Mouse (Mus musculus) kidney, adult 8-10 months (tissue): ENCODE measurements around the gene Kcnn3.

Experiments
- DNase-seq, 2 experiments: peaks; one replicate each; pipeline ENCODE4 v3.0.0; 2022

Gene Kcnn3

DNA sequence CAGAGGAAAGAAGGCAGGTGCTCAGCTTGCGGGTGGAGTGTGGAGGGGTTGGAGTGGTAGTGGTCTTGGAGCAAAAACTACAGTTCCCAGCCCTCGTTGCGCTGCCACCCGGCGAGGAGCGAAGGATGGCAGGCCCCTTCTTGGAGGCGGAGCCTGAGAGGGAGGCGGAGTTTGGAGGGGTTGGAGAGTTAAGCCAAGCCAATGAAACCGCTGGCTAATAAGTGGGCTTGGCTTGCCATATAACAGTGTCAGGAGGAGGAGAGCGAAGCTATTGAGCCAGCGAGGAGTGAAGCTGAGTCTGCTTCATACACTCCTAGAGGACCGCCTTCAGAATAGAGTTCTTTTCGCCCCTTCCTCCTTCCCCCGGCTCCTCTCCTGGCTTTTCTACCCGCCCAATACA is at the start of gene Kcnn3:
TSS of gene Kcnn3 (plus strand) at position 271 of the 400 bp plus-strand sequence.
- peak; percentile 81 to 86 for DNase-seq

DNA sequence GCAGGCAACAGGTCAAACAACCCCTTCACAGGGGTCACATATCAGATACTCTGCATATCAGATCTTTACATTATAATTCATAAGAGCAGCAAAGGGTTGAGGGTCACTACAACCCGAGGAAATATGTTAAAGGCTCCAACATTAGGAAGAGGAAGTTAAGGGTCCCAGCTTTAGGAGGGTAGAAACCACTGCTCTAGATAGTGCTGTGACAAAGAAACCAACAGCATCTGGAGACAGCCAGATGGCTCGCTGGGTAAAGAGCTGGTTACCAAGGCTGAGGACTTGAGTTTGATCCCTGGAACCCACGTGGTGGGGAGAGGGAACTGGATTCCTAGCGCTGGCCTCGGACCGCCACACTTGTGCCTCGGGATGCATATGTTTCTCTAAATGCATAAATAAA is 47.7 kb upstream of the Kcnn3 start:
- no peak for DNase-seq

DNA sequence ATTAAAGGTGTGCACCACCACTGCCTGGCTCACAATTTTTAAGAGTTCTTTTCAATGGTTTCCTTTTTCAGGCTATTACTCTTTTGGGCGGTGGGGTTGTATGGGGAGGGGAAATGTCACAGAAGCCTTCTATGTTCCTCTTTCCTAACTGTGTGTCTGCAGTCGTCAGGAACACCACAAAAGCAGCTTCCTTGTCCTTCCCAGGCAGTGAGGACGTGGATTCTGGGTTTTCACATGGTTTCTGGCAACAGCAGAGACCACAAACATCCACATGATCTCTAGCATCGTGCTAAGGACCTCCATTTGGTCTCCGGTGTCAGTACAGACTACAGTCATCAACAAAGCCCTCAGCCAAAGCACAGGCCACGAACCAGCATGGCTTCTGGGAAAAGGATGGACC is 46.1 kb upstream of the Kcnn3 start:
- DNase-seq = no peak

DNA sequence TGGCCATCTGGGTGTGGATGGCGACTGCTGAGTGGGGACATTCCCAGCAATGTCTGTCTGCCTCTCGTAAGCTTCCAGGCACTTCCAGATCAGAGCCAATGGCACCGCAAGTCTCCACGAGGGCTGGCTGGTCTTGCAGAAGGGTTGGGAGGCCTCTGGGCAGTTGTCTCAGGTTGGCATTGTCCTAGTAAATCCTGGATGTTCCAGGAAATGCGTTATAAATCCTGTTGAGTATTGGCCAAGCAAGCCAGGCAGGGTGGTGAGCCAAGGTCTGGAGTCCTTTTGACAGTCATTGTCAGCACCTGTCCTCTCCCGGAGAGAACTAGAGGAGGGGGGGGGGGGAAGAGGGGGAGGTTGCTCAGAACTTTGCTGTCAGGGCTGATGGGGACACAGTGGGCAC is 40.9 kb upstream of the Kcnn3 start:
- no peak for DNase-seq

GRCm38 (mm10) chr3:89481488-89481887 is 38.5 kb upstream of the Kcnn3 start:
- DNase-seq = no peak

GRCm38 (mm10) chr3:89482249-89482648 is 37.7 kb upstream of the Kcnn3 start:
- no peak for DNase-seq

DNA sequence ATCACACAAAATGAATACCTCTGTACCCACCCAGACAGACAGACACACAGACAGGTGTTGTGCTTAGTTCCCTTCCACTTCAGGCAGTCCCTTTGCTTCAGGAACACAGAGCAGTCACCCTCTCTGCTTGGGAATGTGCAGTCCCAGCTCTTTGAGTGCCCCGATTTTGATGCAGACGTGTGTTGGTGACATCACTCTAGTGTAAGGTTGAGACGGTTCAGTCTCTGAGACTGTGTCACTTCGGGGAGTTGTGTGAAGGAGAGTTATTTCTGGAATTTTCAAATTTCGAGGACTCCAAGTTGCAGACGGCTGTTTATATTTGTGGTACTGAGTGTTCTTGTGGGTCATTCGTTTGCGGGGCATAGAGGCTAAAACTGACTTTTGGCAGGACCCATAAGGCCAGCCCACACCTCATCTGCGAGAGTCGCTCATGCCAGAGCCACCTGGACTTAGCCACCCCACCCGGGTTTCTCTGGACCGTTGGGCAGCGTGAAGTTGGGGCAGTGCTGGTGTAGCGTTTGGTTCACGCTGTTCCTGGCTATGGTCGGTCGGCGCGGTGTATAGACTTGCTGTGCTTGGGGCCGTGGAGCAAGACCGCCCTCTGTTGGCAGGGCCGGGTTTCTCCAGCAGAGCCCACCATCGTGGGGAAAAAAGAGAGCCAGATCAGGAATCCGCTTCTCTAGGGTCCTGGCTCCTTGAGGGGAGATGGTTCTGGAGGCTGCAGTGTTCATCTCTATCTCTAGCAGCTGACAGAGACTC is 35.0 kb upstream of the Kcnn3 start:
- peak; percentile 49 to 76 for DNase-seq

DNA sequence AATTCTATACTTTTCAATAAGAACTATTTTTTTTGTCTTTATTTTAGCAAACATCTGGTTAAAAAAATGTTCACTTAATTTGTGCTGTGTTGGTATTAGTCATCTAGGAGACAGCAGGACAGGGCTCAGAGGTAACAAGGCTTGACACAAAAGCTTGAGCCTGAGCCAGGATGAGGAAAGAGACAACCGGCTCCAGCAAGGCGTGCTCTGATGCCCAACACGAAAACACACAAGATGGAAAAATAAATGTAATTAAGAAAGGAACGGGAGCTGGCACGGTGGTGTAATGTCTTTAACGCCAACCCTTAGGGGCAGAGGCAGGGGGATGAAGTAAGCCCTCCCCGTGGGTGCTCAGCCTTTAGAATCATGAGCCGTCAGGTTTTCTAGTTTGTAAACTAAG is 33.9 kb upstream of the Kcnn3 start:
- no peak for DNase-seq

DNA sequence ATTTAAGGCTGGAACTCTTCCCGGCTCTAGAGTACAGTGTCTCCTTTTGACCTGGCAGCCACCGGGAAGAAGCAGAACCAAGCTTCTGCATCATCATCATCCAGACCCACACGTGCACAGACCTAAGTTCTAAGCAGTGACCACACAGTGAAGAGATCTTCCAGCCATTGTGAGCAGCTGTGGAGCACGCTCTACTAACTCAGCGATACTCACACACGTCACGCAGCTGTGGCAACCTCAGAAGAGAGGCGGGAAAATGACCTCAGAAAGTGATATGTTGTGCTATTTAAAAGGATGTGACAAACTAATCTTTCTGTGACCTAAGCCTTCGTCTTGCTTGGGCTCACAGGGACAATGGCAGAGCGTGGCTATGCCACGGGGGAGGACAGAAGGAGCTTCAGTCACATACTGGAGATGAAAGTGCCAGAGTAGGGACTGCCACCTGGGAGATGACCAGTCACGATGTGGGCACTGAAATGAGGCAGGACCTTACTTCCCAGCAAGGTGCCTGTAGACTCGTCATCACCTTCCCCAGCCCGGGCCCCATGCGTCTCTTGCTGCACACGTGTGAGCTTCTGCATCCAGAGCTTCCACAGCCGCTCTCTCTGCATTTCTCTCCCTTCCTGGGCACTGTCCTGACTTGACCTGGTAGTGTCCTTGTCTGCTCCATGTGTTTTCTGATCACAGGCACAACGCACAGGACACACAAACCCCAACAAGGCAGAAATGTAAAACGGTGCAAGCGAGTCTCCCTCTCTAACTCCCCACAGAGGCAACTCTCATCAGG is 32.9 kb upstream of the Kcnn3 start:
- no peak for DNase-seq

- no peak for DNase-seq
Observed at GRCm38 (mm10) chr3:89490790-89491189, 29.2 kb upstream of the Kcnn3 start.

GRCm38 (mm10) chr3:89491559-89491958 is 28.4 kb upstream of the Kcnn3 start:
- no peak for DNase-seq

DNA sequence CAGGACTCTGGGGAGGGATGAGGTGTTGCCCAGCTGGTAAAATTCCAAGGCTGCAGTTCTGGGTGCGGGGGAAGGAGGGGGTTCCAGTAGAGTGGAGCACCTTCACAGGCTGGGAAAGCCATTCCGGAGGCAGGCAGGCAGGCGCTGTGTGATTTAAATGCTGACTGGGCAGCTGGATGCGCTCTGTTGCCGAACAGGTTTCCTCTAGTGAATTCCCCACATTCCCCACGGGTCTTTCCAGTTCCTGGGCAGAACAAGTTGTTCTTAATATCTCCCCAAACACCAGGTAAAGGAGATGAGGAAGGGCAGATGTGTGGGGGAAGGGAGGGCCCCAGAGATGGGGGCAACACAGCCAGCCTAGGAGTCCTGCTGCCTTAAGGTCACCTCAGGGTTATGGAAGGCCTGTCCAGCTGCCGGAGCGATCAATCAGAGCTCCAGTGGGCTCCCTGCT is 27.2 kb upstream of the Kcnn3 start:
- DNase-seq = peak; percentile 75 to 83

DNA sequence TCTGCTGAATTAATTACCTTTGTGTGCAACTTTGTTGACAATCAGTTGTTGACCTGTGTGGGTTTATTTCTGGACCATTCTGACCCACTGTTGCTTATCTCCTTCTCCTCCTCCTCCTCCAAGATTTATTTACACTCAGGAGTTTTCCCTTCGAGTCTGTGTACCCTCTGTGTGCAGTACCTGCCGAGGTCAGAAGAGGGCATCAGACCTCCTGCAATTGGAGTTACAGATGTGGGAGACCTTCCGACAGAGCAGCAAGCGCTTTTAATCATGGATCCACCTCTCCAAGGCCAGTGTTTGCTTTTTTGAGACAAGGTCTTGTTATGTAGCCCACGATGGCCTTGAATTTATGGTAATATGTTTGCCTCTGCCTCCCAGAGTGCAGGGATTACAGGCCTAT is 25.3 kb upstream of the Kcnn3 start:
- DNase-seq = no peak

- no peak for DNase-seq
Observed at GRCm38 (mm10) chr3:89496366-89496765, 23.6 kb upstream of the Kcnn3 start.

DNA sequence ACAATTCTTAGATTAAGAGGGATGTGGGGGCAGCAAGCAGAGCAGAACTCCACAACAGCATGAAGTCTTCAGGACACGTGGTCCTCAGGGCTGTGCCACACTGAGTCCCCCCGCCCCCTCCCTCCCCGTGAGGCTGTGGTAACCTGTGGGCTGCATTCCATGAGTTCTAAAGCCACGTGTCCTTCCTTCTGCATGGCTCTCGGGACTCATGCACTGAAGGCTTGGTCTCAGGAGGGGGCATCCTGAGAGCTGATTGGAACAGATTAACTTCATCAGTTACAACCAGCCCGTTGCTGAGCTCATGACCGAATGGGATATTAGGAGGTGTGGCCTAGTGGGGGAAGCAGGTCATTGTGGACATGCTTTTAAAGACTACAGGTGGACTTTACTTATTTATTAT is 20.3 kb upstream of the Kcnn3 start:
- DNase-seq = no peak

GRCm38 (mm10) chr3:89501486-89501885 is 18.5 kb upstream of the Kcnn3 start:
- no peak for DNase-seq

DNA sequence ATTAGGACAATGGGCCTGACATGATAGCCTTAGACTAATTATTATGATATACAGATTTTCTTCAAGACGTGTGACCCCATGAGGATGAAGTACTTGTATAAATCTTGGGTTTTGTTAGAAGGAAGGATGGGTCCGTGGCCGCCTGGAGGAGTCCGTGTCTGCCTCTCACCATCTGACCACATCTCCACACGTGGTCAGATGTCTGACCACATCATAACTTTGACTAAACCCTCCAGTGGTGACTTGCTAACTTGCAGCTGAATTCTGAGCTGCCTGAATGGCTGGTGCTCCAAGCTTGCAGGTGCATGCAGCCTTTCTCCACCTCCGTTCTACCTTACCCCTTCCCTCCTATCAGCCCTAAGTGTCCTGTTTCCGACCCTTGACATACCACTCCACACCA is 17.4 kb upstream of the Kcnn3 start:
- DNase-seq = no peak

DNA sequence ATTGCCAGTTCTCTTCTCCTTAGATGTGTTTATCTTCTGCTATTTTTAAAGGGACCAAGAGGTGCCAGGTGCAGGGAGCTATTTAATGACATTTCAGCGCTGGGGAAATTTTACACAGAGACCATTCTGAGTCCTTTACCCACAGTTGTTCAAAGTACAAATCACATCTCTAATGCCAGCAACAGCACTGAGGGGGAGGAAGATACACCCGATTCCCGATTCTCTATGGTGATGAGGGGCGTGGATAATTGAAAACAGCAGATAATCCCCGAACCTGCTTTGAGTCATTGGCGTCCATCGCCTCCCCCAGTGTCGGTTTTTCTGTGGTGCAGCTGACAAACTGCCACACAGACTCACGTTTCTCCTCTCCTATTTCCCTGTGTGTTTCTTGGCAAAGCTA is 11.9 kb upstream of the Kcnn3 start:
- no peak for DNase-seq

- no peak for DNase-seq
Observed at GRCm38 (mm10) chr3:89510979-89511378, 9.0 kb upstream of the Kcnn3 start.

- DNase-seq = no peak
Observed at GRCm38 (mm10) chr3:89511400-89511799, 8.6 kb upstream of the Kcnn3 start.

GRCm38 (mm10) chr3:89512225-89512624 is 7.7 kb upstream of the Kcnn3 start:
- no peak for DNase-seq

GRCm38 (mm10) chr3:89515444-89515843 is 4.5 kb upstream of the Kcnn3 start:
- DNase-seq = no peak

- DNase-seq = no peak
Observed at GRCm38 (mm10) chr3:89516321-89516720, 3.6 kb upstream of the Kcnn3 start.
